Mouse (Mus musculus): ENCODE measurements around the gene Tmem151a. TPM values are rescaled to one million over a fixed set of nuclear protein-coding genes. Genes with fewer than 3 reads are reported as not detected.
A peak's percentile ranks its signal among the peaks of the same experiment; 100 is the strongest.

Gene Tmem151a
- polyA plus RNA-seq, 1 experiment, result 146 TPM

GRCm38 (mm10) chr19:5069978-5070377, 15.4 kb downstream of the Tmem151a start:
- Histone ChIP-seq H3K4me3 (ENCODE audit: insufficient read depth, low read length) (no peak overlapping the region), H3K4me1 (ENCODE audit: control insufficient read depth, insufficient read depth, low read length) (no peaks in the 10 kb centered on the region), H3K27ac (ENCODE audit: insufficient read depth, low read length) (no peak overlapping the region)
- TF ChIP-seq CTCF (IDR thresholded peaks at IDR 0.05; ENCODE audit: extremely low read depth, insufficient read depth, low read length) (no peak), POLR2A (IDR thresholded peaks at IDR 0.05; ENCODE audit: extremely low read depth, insufficient read depth, low read length) (no peak)

- TF ChIP-seq POLR2A (IDR thresholded peaks at IDR 0.05; ENCODE audit: extremely low read depth, insufficient read depth, low read length) (no peak), CTCF (IDR thresholded peaks at IDR 0.05; ENCODE audit: extremely low read depth, insufficient read depth, low read length) (no peak)
- no peaks in the 10 kb centered on the region for H3K4me1 ChIP-seq (ENCODE audit: control insufficient read depth, insufficient read depth, low read length)
These were observed 15.8 kb downstream of the Tmem151a start for GRCm38 (mm10) chr19:5069486-5069885.

GRCm38 (mm10) chr19:5068570-5069234, 16.6 kb downstream of the Tmem151a start:
- H3K27ac ChIP-seq (ENCODE audit: insufficient read depth, low read length), result no peak overlapping the region
- peak overlapping the region; percentile 24 for H3K4me3 ChIP-seq (ENCODE audit: insufficient read depth, low read length)
- H3K4me1 ChIP-seq (ENCODE audit: control insufficient read depth, insufficient read depth, low read length), result no peaks in the 10 kb centered on the region
- TF ChIP-seq CTCF (IDR thresholded peaks at IDR 0.05; ENCODE audit: extremely low read depth, insufficient read depth, low read length) (no peak), POLR2A (IDR thresholded peaks at IDR 0.05; ENCODE audit: extremely low read depth, insufficient read depth, low read length) (no peak)

More at GRCm38 (mm10) chr19:5069486-5069885, 15.8 kb downstream of the Tmem151a start:
- H3K4me3 ChIP-seq (ENCODE audit: insufficient read depth, low read length), result no peak overlapping the region
- no peak overlapping the region for H3K27ac ChIP-seq (ENCODE audit: insufficient read depth, low read length)

- TF ChIP-seq CTCF (IDR thresholded peaks at IDR 0.05; ENCODE audit: extremely low read depth, insufficient read depth, low read length) (no peak), POLR2A (IDR thresholded peaks at IDR 0.05; ENCODE audit: extremely low read depth, insufficient read depth, low read length) (no peak)
- H3K4me3 ChIP-seq (ENCODE audit: insufficient read depth, low read length), result peak within 1 kb of the TSS; percentile 24
- H3K4me1 ChIP-seq (ENCODE audit: control insufficient read depth, insufficient read depth, low read length), result no peaks in the 10 kb centered on the region
- H3K27ac ChIP-seq (ENCODE audit: insufficient read depth, low read length), result no peak within 1 kb of the TSS
These were observed 17.3 kb downstream of the Tmem151a start, which contains the start of gene Cd248 for GRCm38 (mm10) chr19:5067867-5068569. TSS of gene Cd248 (plus strand) at chr19:5068078.

- Histone ChIP-seq H3K27ac (ENCODE audit: insufficient read depth, low read length) (no peak overlapping the region), H3K4me1 (ENCODE audit: control insufficient read depth, insufficient read depth, low read length) (no peaks in the 10 kb centered on the region), H3K4me3 (ENCODE audit: insufficient read depth, low read length) (no peak overlapping the region)
- TF ChIP-seq CTCF (IDR thresholded peaks at IDR 0.05; ENCODE audit: extremely low read depth, insufficient read depth, low read length) (no peak), POLR2A (IDR thresholded peaks at IDR 0.05; ENCODE audit: extremely low read depth, insufficient read depth, low read length) (no peak)
These were observed 18.1 kb downstream of the Tmem151a start for GRCm38 (mm10) chr19:5067040-5067799.

- Histone ChIP-seq H3K27ac (ENCODE audit: insufficient read depth, low read length) (no peak overlapping the region), H3K4me3 (ENCODE audit: insufficient read depth, low read length) (no peak overlapping the region), H3K4me1 (ENCODE audit: control insufficient read depth, insufficient read depth, low read length) (0 out of 2 replicates have a peak, but pooled peaks cover 1% of the 10 kb centered on the region)
- no peak for TF ChIP-seq POLR2A (IDR thresholded peaks at IDR 0.05; ENCODE audit: extremely low read depth, insufficient read depth, low read length)
- TF ChIP-seq CTCF (IDR thresholded peaks at IDR 0.05; ENCODE audit: extremely low read depth, insufficient read depth, low read length), result no peak
These were observed 20.2 kb downstream of the Tmem151a start for GRCm38 (mm10) chr19:5065104-5065503.

- TF ChIP-seq POLR2A (IDR thresholded peaks at IDR 0.05; ENCODE audit: extremely low read depth, insufficient read depth, low read length) (no peak), CTCF (IDR thresholded peaks at IDR 0.05; ENCODE audit: extremely low read depth, insufficient read depth, low read length) (no peak)
- Histone ChIP-seq H3K27ac (ENCODE audit: insufficient read depth, low read length) (no peak overlapping the region), H3K4me3 (ENCODE audit: insufficient read depth, low read length) (no peak overlapping the region), H3K4me1 (ENCODE audit: control insufficient read depth, insufficient read depth, low read length) (peaks cover 7% of the 10 kb centered on the region)
These were observed 22.9 kb downstream of the Tmem151a start for GRCm38 (mm10) chr19:5062446-5062845.

GRCm38 (mm10) chr19:5062041-5062440, 23.3 kb downstream of the Tmem151a start:
- H3K27ac ChIP-seq (ENCODE audit: insufficient read depth, low read length), result no peak overlapping the region
- H3K4me3 ChIP-seq (ENCODE audit: insufficient read depth, low read length), result no peak overlapping the region
- peaks cover 7% of the 10 kb centered on the region for H3K4me1 ChIP-seq (ENCODE audit: control insufficient read depth, insufficient read depth, low read length)
- TF ChIP-seq CTCF (IDR thresholded peaks at IDR 0.05; ENCODE audit: extremely low read depth, insufficient read depth, low read length) (no peak), POLR2A (IDR thresholded peaks at IDR 0.05; ENCODE audit: extremely low read depth, insufficient read depth, low read length) (no peak)

Measured in cortical plate, adult 2 months (tissue).